Mouse (Mus musculus): ENCODE data around the gene Hexim2.

Hexim2 gene

GRCm38 (mm10) chr11:103131701-103132575 is at the start of gene Hexim2:
TSS of gene Hexim2 (plus strand) at chr11:103132429.
- in situ Hi-C loops (cut with MboI; ENCODE audit: low sequenced_read_pairs) = no loop called here

- in situ Hi-C loops (cut with MboI; ENCODE audit: low sequenced_read_pairs) = no loop called here
These were observed 38.9 kb upstream of the Hexim2 start for GRCm38 (mm10) chr11:103093306-103093705.

- in situ Hi-C loops (cut with MboI; ENCODE audit: low sequenced_read_pairs) = no loop called here
These were observed 38.1 kb upstream of the Hexim2 start for GRCm38 (mm10) chr11:103093862-103094833.

GRCm38 (mm10) chr11:103095107-103095670 is 37.0 kb upstream of the Hexim2 start:
- in situ Hi-C loops (cut with MboI; ENCODE audit: low sequenced_read_pairs) = no loop called here

GRCm38 (mm10) chr11:103095801-103096200 is 36.4 kb upstream of the Hexim2 start:
- in situ Hi-C loops (cut with MboI; ENCODE audit: low sequenced_read_pairs) = no loop called here

- in situ Hi-C loops (cut with MboI; ENCODE audit: low sequenced_read_pairs) = no loop called here
These were observed 35.0 kb upstream of the Hexim2 start for GRCm38 (mm10) chr11:103096979-103097894.

- in situ Hi-C loops (cut with MboI; ENCODE audit: low sequenced_read_pairs) = no loop called here
These were observed 33.6 kb upstream of the Hexim2 start for GRCm38 (mm10) chr11:103098531-103099190.

GRCm38 (mm10) chr11:103099352-103099940 is 32.8 kb upstream of the Hexim2 start:
- in situ Hi-C loops (cut with MboI; ENCODE audit: low sequenced_read_pairs) = no loop called here

- in situ Hi-C loops (cut with MboI; ENCODE audit: low sequenced_read_pairs) = loop anchor here (5.0 kb wide), 1 partner anchor 52 kb away; no protein-coding TSS in a partner anchor
These were observed 31.9 kb upstream of the Hexim2 start for GRCm38 (mm10) chr11:103100361-103100760.

- in situ Hi-C loops (cut with MboI; ENCODE audit: low sequenced_read_pairs) = loop anchor here (5.0 kb wide), 1 partner anchor 51 kb away; no protein-coding TSS in a partner anchor
These were observed 30.8 kb upstream of the Hexim2 start, which contains the start of the genes Plcd3 and Acbd4 for GRCm38 (mm10) chr11:103101481-103101865. TSS of gene Plcd3 (minus strand) at chr11:103101658. TSS of gene Acbd4 (plus strand) at chr11:103101682.

- in situ Hi-C loops (cut with MboI; ENCODE audit: low sequenced_read_pairs) = loop anchor here (5.0 kb wide), 1 partner anchor 50 kb away; no protein-coding TSS in a partner anchor
These were observed 30.2 kb upstream of the Hexim2 start for GRCm38 (mm10) chr11:103101866-103102501.

GRCm38 (mm10) chr11:103102725-103103349 is 29.4 kb upstream of the Hexim2 start:
- in situ Hi-C loops (cut with MboI; ENCODE audit: low sequenced_read_pairs) = loop anchor here (5.0 kb wide), 1 partner anchor 49 kb away; no protein-coding TSS in a partner anchor

GRCm38 (mm10) chr11:103103621-103104020 is 28.6 kb upstream of the Hexim2 start:
- in situ Hi-C loops (cut with MboI; ENCODE audit: low sequenced_read_pairs) = loop anchor here (5.0 kb wide), 1 partner anchor 49 kb away; no protein-coding TSS in a partner anchor

GRCm38 (mm10) chr11:103104469-103104868 is 27.8 kb upstream of the Hexim2 start:
- in situ Hi-C loops (cut with MboI; ENCODE audit: low sequenced_read_pairs) = loop anchor here (5.0 kb wide), 1 partner anchor 48 kb away; no protein-coding TSS in a partner anchor

- in situ Hi-C loops (cut with MboI; ENCODE audit: low sequenced_read_pairs) = no loop called here
These were observed 27.0 kb upstream of the Hexim2 start for GRCm38 (mm10) chr11:103105180-103105725.

- in situ Hi-C loops (cut with MboI; ENCODE audit: low sequenced_read_pairs) = no loop called here
These were observed 26.4 kb upstream of the Hexim2 start for GRCm38 (mm10) chr11:103105810-103106209.

GRCm38 (mm10) chr11:103106386-103106785 is 25.8 kb upstream of the Hexim2 start:
- in situ Hi-C loops (cut with MboI; ENCODE audit: low sequenced_read_pairs) = no loop called here
